Mouse (Mus musculus): ENCODE data around the gene H6pd. TPM values are rescaled to one million over a fixed set of nuclear protein-coding genes. Genes with fewer than 3 reads are reported as not detected.

H6pd gene
- polyA plus RNA-seq, 2 experiments = 13.3 to 22.6 TPM

- DNase-seq (ENCODE audit: low spot score) = no peak
Observed at GRCm38 (mm10) chr4:150023518-150023917, 14.7 kb upstream of the H6pd start.

GRCm38 (mm10) chr4:150019741-150020380, 11.0 kb upstream of the H6pd start:
- Histone ChIP-seq H3K27me3 (ENCODE audit: control insufficient read depth, insufficient read depth, low read length) (no peaks in the 10 kb centered on the region), H3K36me3 (ENCODE audit: control insufficient read depth, insufficient read depth, low read length) (no peaks in the 10 kb centered on the region), H3K9ac (ENCODE audit: low read depth, low read length, severe bottlenecking) (no peak overlapping the region), H3K4me3 (replicated peaks; ENCODE audit: low read length) (no peak overlapping the region), H3K27ac (replicated peaks; ENCODE audit: low read depth, low read length) (no peak overlapping the region), H3K9me3 (ENCODE audit: control insufficient read depth, low read length) (no peaks in the 10 kb centered on the region), H3K4me2 (replicated peaks; ENCODE audit: low read depth, low read length, severe bottlenecking) (no peak overlapping the region), H3K4me1 (ENCODE audit: control insufficient read depth, insufficient read depth, low read length) (no peaks in the 10 kb centered on the region)
- no peak for ATAC-seq (ENCODE audit: low FRiP score, low read depth)
- TF ChIP-seq POLR2A (IDR thresholded peaks at IDR 0.05; ENCODE audit: borderline replicate concordance, extremely low read depth, insufficient read depth, insufficient read length) = no peak
- WGBS = 90% methylated on average over 15 of the region's 15 CpGs
- no peak for DNase-seq (ENCODE audit: low spot score)

More at GRCm38 (mm10) chr4:150023518-150023917, 14.7 kb upstream of the H6pd start:
- Histone ChIP-seq H3K4me1 (ENCODE audit: control insufficient read depth, insufficient read depth, low read length) (no peaks in the 10 kb centered on the region), H3K9ac (ENCODE audit: low read depth, low read length, severe bottlenecking) (no peak overlapping the region), H3K4me2 (replicated peaks; ENCODE audit: low read depth, low read length, severe bottlenecking) (no peak overlapping the region), H3K27ac (replicated peaks; ENCODE audit: low read depth, low read length) (no peak overlapping the region), H3K27me3 (ENCODE audit: control insufficient read depth, insufficient read depth, low read length) (0 out of 2 replicates have a peak, but pooled peaks cover 6% of the 10 kb centered on the region), H3K36me3 (ENCODE audit: control insufficient read depth, insufficient read depth, low read length) (no peaks in the 10 kb centered on the region), H3K4me3 (replicated peaks; ENCODE audit: low read length) (no peak overlapping the region), H3K9me3 (ENCODE audit: control insufficient read depth, low read length) (no peaks in the 10 kb centered on the region)
- no peak for TF ChIP-seq POLR2A (IDR thresholded peaks at IDR 0.05; ENCODE audit: borderline replicate concordance, extremely low read depth, insufficient read depth, insufficient read length)
- ATAC-seq (ENCODE audit: low FRiP score, low read depth) = no peak
- WGBS = 64% methylated on average over 7 of the region's 7 CpGs

GRCm38 (mm10) chr4:150015436-150015835, 6.6 kb upstream of the H6pd start:
- DNase-seq (ENCODE audit: low spot score) (no peak), ATAC-seq (ENCODE audit: low FRiP score, low read depth) (no peak)
- Histone ChIP-seq H3K9me3 (ENCODE audit: control insufficient read depth, low read length) (no peaks in the 10 kb centered on the region), H3K36me3 (ENCODE audit: control insufficient read depth, insufficient read depth, low read length) (no peaks in the 10 kb centered on the region), H3K27ac (replicated peaks; ENCODE audit: low read depth, low read length) (no peak overlapping the region), H3K4me3 (replicated peaks; ENCODE audit: low read length) (no peak overlapping the region), H3K27me3 (ENCODE audit: control insufficient read depth, insufficient read depth, low read length) (no peaks in the 10 kb centered on the region), H3K9ac (ENCODE audit: low read depth, low read length, severe bottlenecking) (no peak overlapping the region), H3K4me1 (ENCODE audit: control insufficient read depth, insufficient read depth, low read length) (no peaks in the 10 kb centered on the region), H3K4me2 (replicated peaks; ENCODE audit: low read depth, low read length, severe bottlenecking) (no peak overlapping the region)
- TF ChIP-seq POLR2A (IDR thresholded peaks at IDR 0.05; ENCODE audit: borderline replicate concordance, extremely low read depth, insufficient read depth, insufficient read length) = no peak
- 57% methylated on average over 7 of the region's 7 CpGs for WGBS

DNA sequence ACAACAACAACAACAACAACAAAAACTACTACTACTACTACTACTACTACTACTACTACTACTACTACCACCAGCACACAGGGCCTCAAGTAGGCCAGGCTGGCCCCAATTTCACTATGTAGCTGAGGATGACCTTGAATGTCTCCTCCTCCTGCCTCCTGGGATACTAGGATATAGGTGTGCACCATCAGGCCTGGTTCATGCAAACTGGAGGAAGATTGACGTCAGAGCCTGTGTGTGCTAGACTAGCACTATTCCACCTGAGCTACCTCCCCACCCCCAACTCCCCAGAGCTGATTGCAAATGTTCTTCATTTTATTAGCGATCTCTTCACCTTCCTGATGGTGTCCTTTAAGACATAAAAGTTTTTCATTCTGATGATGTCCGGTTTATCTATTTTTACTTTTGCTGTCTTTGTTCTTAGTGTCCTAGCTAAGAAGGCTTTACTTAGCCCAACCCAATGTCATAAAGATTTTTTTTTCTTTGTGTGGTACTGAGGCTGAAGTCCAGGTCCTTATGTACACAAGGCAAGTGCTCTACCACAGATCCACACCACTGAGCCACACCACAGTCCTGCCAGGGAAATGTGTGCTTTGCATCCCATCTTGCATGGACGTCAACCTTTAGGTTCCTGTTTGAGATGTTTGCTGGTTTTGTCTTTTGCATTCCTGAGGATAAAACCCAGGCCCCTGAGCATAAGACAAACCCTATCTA, 5.7 kb upstream of the H6pd start:
- no peaks in the 10 kb centered on the region for H3K9me3 ChIP-seq (ENCODE audit: control insufficient read depth, low read length)
- no peak for TF ChIP-seq POLR2A (IDR thresholded peaks at IDR 0.05; ENCODE audit: borderline replicate concordance, extremely low read depth, insufficient read depth, insufficient read length)
- no peaks in the 10 kb centered on the region for H3K27me3 ChIP-seq (ENCODE audit: control insufficient read depth, insufficient read depth, low read length)
- no peaks in the 10 kb centered on the region for H3K36me3 ChIP-seq (ENCODE audit: control insufficient read depth, insufficient read depth, low read length)
- no peaks in the 10 kb centered on the region for H3K4me1 ChIP-seq (ENCODE audit: control insufficient read depth, insufficient read depth, low read length)
- no peak overlapping the region for H3K27ac ChIP-seq (replicated peaks; ENCODE audit: low read depth, low read length)
- no peak overlapping the region for H3K4me2 ChIP-seq (replicated peaks; ENCODE audit: low read depth, low read length, severe bottlenecking)
- 86% methylated on average over 4 of the region's 4 CpGs for WGBS
- no peak for DNase-seq (ENCODE audit: low spot score)
- H3K4me3 ChIP-seq (replicated peaks; ENCODE audit: low read length) = no peak overlapping the region
- no peak overlapping the region for H3K9ac ChIP-seq (ENCODE audit: low read depth, low read length, severe bottlenecking)
- no peak for ATAC-seq (ENCODE audit: low FRiP score, low read depth)

GRCm38 (mm10) chr4:150013805-150014204, 5.0 kb upstream of the H6pd start:
- Histone ChIP-seq H3K27me3 (ENCODE audit: control insufficient read depth, insufficient read depth, low read length) (no peaks in the 10 kb centered on the region), H3K4me2 (replicated peaks; ENCODE audit: low read depth, low read length, severe bottlenecking) (no peak overlapping the region), H3K4me1 (ENCODE audit: control insufficient read depth, insufficient read depth, low read length) (no peaks in the 10 kb centered on the region), H3K9ac (ENCODE audit: low read depth, low read length, severe bottlenecking) (no peak overlapping the region), H3K27ac (replicated peaks; ENCODE audit: low read depth, low read length) (no peak overlapping the region), H3K4me3 (replicated peaks; ENCODE audit: low read length) (no peak overlapping the region), H3K36me3 (ENCODE audit: control insufficient read depth, insufficient read depth, low read length) (no peaks in the 10 kb centered on the region), H3K9me3 (ENCODE audit: control insufficient read depth, low read length) (no peaks in the 10 kb centered on the region)
- ATAC-seq (ENCODE audit: low FRiP score, low read depth) (no peak), DNase-seq (ENCODE audit: low spot score) (no peak)
- TF ChIP-seq POLR2A (IDR thresholded peaks at IDR 0.05; ENCODE audit: borderline replicate concordance, extremely low read depth, insufficient read depth, insufficient read length) = no peak
- 76% methylated on average over 5 of the region's 5 CpGs for WGBS

All from limb, embryonic 14.5 days (tissue).